Mouse (Mus musculus): ENCODE results near the gene Olfr446. TPM values are rescaled to one million over a fixed set of nuclear protein-coding genes. Genes with fewer than 3 reads are reported as not detected.

The Olfr446 gene
- not detected in 2 replicates for polyA plus RNA-seq (2015; fragmentation: Nextera tagmentation; extraction: Ambion mirVana)

GRCm38 (mm10) chr6:42921077-42921476 is at the start of gene Olfr446:
Gene Olfr446 (plus strand): TSS chr6:42921377.

GRCm38 (mm10) chr6:42890141-42890540 is 31.0 kb upstream of the Olfr446 start, which contains the start of gene Olfr448:
Gene Olfr448 (plus strand): TSS chr6:42890441.

GRCm38 (mm10) chr6:42908578-42908977 is 12.6 kb upstream of the Olfr446 start, which contains the start of gene Olfr447:
Gene Olfr447 (plus strand): TSS chr6:42908878.

GRCm38 (mm10) chr6:42948767-42949166 is 27.6 kb downstream of the Olfr446 start, which contains the start of gene Olfr444:
Gene Olfr444 (plus strand): TSS chr6:42949067.

Other genes starting within 250 kb of the Olfr446 start
- gene Tcaf1, start 211.3 kb upstream of the Olfr446 start, polyA plus RNA-seq (2015; fragmentation: Nextera tagmentation; extraction: Ambion mirVana) = 8.9 and 10.6 TPM in 2 replicates
- not detected in 2 replicates for gene Olfr453, start 182.0 kb upstream of the Olfr446 start, polyA plus RNA-seq (2015; fragmentation: Nextera tagmentation; extraction: Ambion mirVana)
- not detected in 2 replicates for gene Olfr38, start 165.0 kb upstream of the Olfr446 start, polyA plus RNA-seq (2015; fragmentation: Nextera tagmentation; extraction: Ambion mirVana)
- gene Olfr452, start 136.3 kb upstream of the Olfr446 start, polyA plus RNA-seq (2015; fragmentation: Nextera tagmentation; extraction: Ambion mirVana) = not detected in 2 replicates
- not detected in 2 replicates for gene Olfr450, start 109.4 kb upstream of the Olfr446 start, polyA plus RNA-seq (2015; fragmentation: Nextera tagmentation; extraction: Ambion mirVana)
- not detected in 2 replicates for gene Olfr449, start 87.0 kb upstream of the Olfr446 start, polyA plus RNA-seq (2015; fragmentation: Nextera tagmentation; extraction: Ambion mirVana)
- gene Olfr448, start 30.9 kb upstream of the Olfr446 start, polyA plus RNA-seq (2015; fragmentation: Nextera tagmentation; extraction: Ambion mirVana) = not detected in 2 replicates
- not detected in 2 replicates for gene Olfr447, start 12.5 kb upstream of the Olfr446 start, polyA plus RNA-seq (2015; fragmentation: Nextera tagmentation; extraction: Ambion mirVana)
- gene Olfr444, start 27.7 kb downstream of the Olfr446 start, polyA plus RNA-seq (2015; fragmentation: Nextera tagmentation; extraction: Ambion mirVana) = not detected in 2 replicates
- gene Olfr441, start 185.0 kb downstream of the Olfr446 start, polyA plus RNA-seq (2015; fragmentation: Nextera tagmentation; extraction: Ambion mirVana) = not detected in 2 replicates
- gene Olfr237-ps1, start 225.2 kb downstream of the Olfr446 start, polyA plus RNA-seq (2015; fragmentation: Nextera tagmentation; extraction: Ambion mirVana) = not detected in 2 replicates
- gene Olfr437, start 241.9 kb downstream of the Olfr446 start, polyA plus RNA-seq (2015; fragmentation: Nextera tagmentation; extraction: Ambion mirVana) = not detected in 2 replicates